Mouse (Mus musculus) limb, embryonic 14.5 days (tissue): ENCODE results near the gene Dynlt1b. TPM values are rescaled to one million over a fixed set of nuclear protein-coding genes. Genes with fewer than 3 reads are reported as not detected.
"Not testable (repeated sequence)": the region's sequence is repeated elsewhere in the genome, so short reads cannot be mapped to it uniquely, and the experiment has no call there.

Source experiments
- ATAC-seq: fragments of 200-750 bp; cut with Nextera tagmentation; 2 replicates; pipeline ENCODE4 v1.8.0; 2017; ENCODE audit warnings: low read depth, moderate number of reproducible peaks, moderate TSS enrichment; ENCODE audit not compliant: low FRiP score
- DNase-seq: peaks from one replicate; pipeline ENCODE4 v3.0.0-alpha.2; 2015; ENCODE audit warnings: low spot score
- H3K27ac ChIP-seq: fragments of 300-500 bp; sonication (generic); replicated peaks from 2 replicates; pipeline ENCODE4 v1.5.1; 2014; ENCODE audit warnings: low read depth, mild to moderate bottlenecking, low read length, moderate library complexity, mixed read lengths
- H3K27me3 ChIP-seq: fragments of 300-500 bp; sonication (generic); 2 replicates; pipeline ENCODE4 v1.6.1; 2014; ENCODE audit warnings: low read length, mixed read lengths; ENCODE audit not compliant: control insufficient read depth, insufficient read depth
- H3K36me3 ChIP-seq: fragments of 300-500 bp; sonication (generic); 2 replicates; pipeline ENCODE4 v1.6.1; 2014; ENCODE audit warnings: mild to moderate bottlenecking, low read length, moderate library complexity, mixed read lengths; ENCODE audit not compliant: control insufficient read depth, insufficient read depth
- H3K4me1 ChIP-seq: fragments of 300-500 bp; sonication (generic); 2 replicates; pipeline ENCODE4 v1.6.1; 2014; ENCODE audit warnings: antibody characterized with exemption, low read length, mixed read lengths; ENCODE audit not compliant: control insufficient read depth, insufficient read depth
- H3K4me2 ChIP-seq: fragments of 300-500 bp; sonication (generic); replicated peaks from 2 replicates; pipeline ENCODE4 v1.6.1; 2014; ENCODE audit warnings: low read depth, mild to moderate bottlenecking, low read length, moderate library complexity; ENCODE audit not compliant: severe bottlenecking
- H3K4me3 ChIP-seq: fragments of 300-500 bp; sonication (generic); replicated peaks from 2 replicates; pipeline ENCODE4 v1.5.1; 2014; ENCODE audit warnings: low read length
- H3K9ac ChIP-seq: fragments of 300-500 bp; sonication (generic); 2 replicates; pipeline ENCODE4 v1.6.1; 2014; ENCODE audit warnings: mild to moderate bottlenecking, low read depth, low read length, moderate library complexity; ENCODE audit not compliant: severe bottlenecking
- H3K9me3 ChIP-seq: fragments of 300-500 bp; sonication (generic); 2 replicates; pipeline ENCODE4 v1.6.1; 2016; ENCODE audit warnings: low read length; ENCODE audit not compliant: control insufficient read depth
- WGBS: fragments of 180-500 bp; shearing (Covaris S2); extraction: QIAGEN DNeasy Blood & Tissue Kit; methylation state at CpG from one replicate; pipeline ENCODE4 v1.1.7; 2014; 5-methylcytosine and 5-hydroxymethylcytosine counted together
- polyA plus RNA-seq, 2 experiments: library from polyadenylated mRNA; depleted of rRNA in 1 of 2; stranded (reverse) in 1 of 2; unstranded in 1 of 2; fragments of >200 nt; fragmentation: Nextera tagmentation in 1 of 2; extraction: Ambion mirVana in 1 of 2; gene quantifications; 2 replicates each; pipeline versions ENCODE4 v1.2.1 to v1.2.3; 2012 to 2014

Gene Dynlt1b
- polyA plus RNA-seq, 2 experiments = 399 to 513 TPM

DNA sequence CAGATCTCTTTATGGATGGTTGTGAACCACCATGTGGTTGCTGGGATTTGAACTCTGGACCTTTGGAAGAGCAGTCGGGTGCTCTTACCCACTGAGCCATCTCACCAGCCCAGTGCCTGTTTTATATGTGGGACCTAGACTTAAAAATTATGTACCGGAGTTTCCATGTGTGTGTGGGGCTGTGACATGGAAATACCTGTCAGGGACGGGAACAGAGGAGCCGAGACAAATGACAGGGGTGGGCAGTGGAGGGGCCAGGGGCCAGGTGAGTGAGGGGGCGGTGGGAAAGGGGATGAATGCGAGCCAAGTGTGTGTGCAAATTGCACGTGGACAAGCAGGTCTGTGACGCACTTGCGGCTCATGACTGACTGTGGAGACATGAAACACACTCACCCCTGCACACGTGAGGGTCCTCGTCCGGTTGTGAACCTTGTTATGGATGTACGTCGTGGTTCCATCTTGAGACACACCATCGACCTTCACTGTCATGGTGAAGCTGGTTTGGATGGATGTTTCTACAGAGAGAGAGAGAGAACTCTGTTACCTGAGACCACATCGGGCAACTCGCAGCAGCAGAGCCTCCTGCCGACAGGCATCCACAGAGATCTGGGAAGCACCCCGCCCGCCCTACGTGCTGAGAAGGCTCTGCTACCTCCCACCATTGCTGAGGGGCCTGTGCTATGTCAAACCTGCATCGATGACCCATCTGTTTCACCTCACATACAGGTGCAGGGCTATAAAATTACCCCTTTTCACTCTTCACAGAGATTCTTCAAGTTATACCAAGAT is 26.9 kb downstream of the Dynlt1b start:
- H3K27ac ChIP-seq, H3K4me1 ChIP-seq, ATAC-seq, H3K4me3 ChIP-seq, H3K9ac ChIP-seq, H3K9me3 ChIP-seq, DNase-seq, H3K4me2 ChIP-seq, H3K27me3 ChIP-seq: not testable (repeated sequence)
- WGBS = 90% methylated on average over 13 of the region's 22 CpGs
- H3K36me3 ChIP-seq = peaks cover 16% of the 10 kb centered on the region

DNA sequence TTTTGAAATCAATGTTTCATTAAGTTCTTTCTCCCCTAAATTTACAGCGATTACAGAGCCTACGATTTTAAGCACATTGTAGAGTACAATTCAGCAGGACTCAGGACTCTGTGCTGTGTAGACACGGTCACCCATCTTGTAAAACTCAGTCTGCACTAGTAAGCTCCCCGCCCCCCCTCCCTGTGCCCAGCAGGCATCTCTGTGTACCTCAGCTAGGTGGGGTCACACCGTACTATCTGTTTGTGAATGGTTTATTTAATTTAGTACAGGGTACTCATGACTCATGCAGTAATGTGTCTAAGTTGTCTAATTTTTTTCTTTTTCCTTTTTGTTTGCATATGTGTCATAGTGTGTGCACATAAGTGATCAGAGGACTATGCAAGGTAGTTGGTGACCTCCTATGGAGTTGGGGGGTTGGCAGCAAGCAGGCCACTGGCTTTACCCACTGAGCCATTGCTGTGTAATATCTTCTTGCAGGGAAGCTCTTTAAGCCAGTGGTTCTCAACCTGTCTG is 31.2 kb downstream of the Dynlt1b start:
- ATAC-seq = not testable (repeated sequence)
- 91% methylated on average over 5 of the region's 5 CpGs for WGBS

DNA sequence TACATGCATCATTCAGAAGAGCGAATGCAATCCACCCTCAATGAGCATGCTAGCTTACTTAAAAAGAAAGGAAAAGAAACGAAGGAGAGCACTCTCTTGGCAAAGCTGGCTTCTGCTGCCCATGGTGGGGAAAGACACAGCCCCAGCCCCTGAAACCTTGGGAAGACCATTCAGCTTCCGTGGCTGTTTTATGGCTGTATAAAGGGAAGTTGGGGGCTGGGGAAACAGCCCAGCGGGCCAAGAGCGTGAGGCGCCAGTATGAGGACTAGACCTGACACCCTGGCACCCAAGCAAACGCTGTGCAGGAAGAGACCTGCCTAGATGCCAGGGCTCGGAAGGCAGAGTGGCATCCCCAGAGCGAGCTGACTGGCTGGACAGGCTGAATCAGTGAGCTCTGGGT is 35.8 kb downstream of the Dynlt1b start:
- H3K4me2 ChIP-seq, DNase-seq, H3K27me3 ChIP-seq, H3K9ac ChIP-seq, H3K9me3 ChIP-seq, ATAC-seq, H3K27ac ChIP-seq, H3K4me3 ChIP-seq, H3K4me1 ChIP-seq, H3K36me3 ChIP-seq: not testable (repeated sequence)
- 78% methylated on average over 8 of the region's 9 CpGs for WGBS

More for the DNA sequence above, 31.2 kb downstream of the Dynlt1b start:
- H3K36me3 ChIP-seq = peaks cover 12% of the 10 kb centered on the region; the same call in 1 of the 2 replicates
- H3K4me2 ChIP-seq, H3K4me1 ChIP-seq, H3K9me3 ChIP-seq, H3K27me3 ChIP-seq, H3K27ac ChIP-seq, H3K4me3 ChIP-seq, H3K9ac ChIP-seq, DNase-seq: not testable (repeated sequence)

DNA sequence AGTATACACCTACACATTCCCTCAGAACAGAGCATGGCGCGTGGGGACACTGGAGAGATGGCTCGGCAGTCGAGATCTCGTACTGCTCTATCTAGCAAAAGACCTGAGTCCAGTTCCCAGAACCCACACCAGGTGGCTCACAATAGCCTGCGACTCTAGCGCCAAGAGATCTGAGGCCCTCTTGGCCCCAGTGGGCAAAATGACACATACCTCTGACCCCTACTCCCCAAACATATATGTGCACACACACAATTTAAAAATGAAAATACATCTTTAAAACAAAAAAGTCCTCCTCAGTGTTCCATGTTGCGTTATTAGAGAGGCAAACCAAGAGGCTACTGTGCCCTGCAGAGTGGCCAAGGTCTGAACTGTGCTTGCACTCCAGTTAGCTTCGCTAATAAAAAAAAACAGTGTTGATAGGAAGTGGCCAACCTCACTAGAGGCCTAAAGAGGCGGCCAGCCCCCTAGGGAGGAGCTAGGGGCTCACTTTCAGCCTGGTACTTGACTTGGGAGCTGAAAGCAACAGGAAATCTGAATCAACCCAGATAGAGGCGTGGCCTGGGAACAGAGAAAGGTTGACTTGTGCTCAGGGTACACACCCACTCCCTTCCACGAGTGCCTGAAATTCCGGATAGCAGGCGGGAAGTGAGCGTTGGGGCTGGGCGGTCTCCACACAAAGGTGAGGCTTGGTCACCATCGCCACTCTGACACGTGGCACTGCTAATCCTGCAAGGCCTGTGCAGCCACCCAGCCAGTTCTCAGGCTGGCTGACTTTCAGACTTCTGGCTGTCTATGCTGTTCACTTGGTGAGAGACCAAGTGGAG is 37.9 kb downstream of the Dynlt1b start:
- H3K4me3 ChIP-seq, H3K9ac ChIP-seq, H3K4me1 ChIP-seq, H3K27ac ChIP-seq, H3K36me3 ChIP-seq, H3K9me3 ChIP-seq, H3K4me2 ChIP-seq, H3K27me3 ChIP-seq: not testable (repeated sequence)
- 54% methylated on average over 15 of the region's 18 CpGs for WGBS
- peak; percentile 38 for DNase-seq
- peak; percentile 72 for ATAC-seq

DNA sequence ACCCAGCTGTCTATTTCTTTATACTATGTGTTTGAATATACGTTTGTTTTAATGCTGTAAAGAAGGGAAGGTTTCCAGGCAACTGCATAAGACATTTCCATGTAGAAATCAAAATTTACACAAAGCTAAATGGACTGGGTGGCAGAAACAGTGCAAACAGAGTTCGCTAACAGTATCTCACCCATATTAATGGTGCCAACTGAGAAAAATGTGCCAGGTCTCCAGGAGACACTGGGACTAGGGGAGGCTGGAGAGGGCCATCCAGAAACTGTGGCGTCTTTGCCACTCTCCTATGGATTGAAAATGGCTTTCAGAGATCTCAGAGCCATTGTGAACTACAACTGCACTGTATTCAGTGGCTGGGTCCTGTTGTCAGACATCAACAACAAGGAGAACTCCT is 40.1 kb downstream of the Dynlt1b start:
- not testable (repeated sequence) for H3K27me3 ChIP-seq, DNase-seq, H3K4me3 ChIP-seq, H3K4me2 ChIP-seq, H3K9ac ChIP-seq, H3K36me3 ChIP-seq, H3K4me1 ChIP-seq, H3K9me3 ChIP-seq, ATAC-seq, H3K27ac ChIP-seq
- 100% methylated on average over 1 of the region's 3 CpGs for WGBS

DNA sequence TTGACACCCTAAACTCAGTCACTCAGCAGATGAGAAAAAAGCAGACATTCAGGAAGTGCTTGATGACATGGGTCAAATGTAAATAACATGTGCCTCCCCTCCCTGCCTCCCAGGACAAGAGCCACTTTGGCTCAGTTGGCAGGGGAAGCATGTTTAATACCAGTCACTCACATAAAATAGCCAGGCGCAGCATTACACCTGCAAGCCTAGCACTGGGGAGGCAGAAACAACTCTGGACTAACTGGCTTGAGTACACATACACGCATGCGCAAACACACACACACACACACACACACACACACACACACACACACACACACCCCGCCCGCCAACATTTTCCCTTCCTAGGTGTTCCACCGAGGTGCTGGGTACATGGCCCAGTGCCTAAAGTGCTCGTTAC is 40.8 kb downstream of the Dynlt1b start:
- not testable (repeated sequence) for ATAC-seq, H3K4me3 ChIP-seq, H3K27me3 ChIP-seq, H3K36me3 ChIP-seq, H3K27ac ChIP-seq, H3K9me3 ChIP-seq, DNase-seq, H3K4me2 ChIP-seq, H3K9ac ChIP-seq, H3K4me1 ChIP-seq
- WGBS = 85% methylated on average over 5 of the region's 7 CpGs

DNA sequence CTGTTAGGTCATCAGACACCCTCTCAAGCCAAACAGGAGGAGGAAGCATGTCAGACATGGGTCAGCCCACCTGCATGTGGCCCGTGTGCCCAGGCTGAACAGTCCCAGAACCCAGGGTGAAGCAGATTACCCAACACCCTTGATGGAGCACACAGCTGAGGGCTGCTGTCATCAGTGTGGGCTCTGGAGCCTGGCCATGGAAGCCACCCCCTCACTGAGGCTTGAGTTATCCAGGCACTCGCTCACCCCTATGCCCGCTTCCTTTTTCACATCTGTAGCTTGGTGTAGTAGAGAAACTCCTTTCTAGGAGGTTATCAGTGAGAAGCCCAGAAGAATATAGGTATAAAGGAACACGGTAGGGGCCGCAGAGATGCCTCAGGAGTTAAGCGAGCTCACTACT is 45.4 kb downstream of the Dynlt1b start:
- not testable (repeated sequence) for H3K9ac ChIP-seq, H3K36me3 ChIP-seq, H3K27me3 ChIP-seq, H3K27ac ChIP-seq, H3K4me3 ChIP-seq, DNase-seq, H3K4me2 ChIP-seq, ATAC-seq, H3K4me1 ChIP-seq, H3K9me3 ChIP-seq
- 88% methylated on average over 6 of the region's 6 CpGs for WGBS

DNA sequence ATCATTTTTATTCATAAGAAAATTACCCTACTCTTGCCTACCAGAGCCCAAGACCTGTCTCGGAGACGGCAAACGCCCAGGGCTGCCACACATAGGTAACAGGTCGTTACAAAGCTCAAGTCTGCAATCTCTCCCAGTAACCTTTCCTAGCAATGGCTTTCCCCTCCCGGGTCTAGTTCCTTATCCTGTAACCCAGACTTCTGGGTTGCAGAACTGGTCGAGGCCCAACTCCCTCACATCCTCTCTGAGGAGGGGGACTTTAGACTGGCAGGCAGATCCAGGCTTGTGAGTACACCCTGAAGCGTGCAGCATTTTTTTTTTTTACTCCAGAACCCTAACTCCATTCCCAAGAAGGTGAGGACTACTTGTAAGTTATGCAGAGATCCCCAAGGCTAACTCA is 46.0 kb downstream of the Dynlt1b start:
- peak; percentile 2 for DNase-seq
- not testable (repeated sequence) for H3K27ac ChIP-seq, ATAC-seq, H3K36me3 ChIP-seq, H3K9me3 ChIP-seq, H3K4me1 ChIP-seq, H3K27me3 ChIP-seq, H3K9ac ChIP-seq
- Histone ChIP-seq H3K4me3 (peak overlapping the region; percentile 68), H3K4me2 (peak overlapping the region; percentile 73)
- WGBS = 43% methylated on average over 7 of the region's 7 CpGs
